Mouse (Mus musculus): ENCODE measurements around the gene Gns.

Gene Gns

GRCm38 (mm10) chr10:121401005-121401404, 36.1 kb downstream of the Gns start:
- no peak for DNase-seq (ENCODE audit: extremely low spot score, low spot score)

GRCm38 (mm10) chr10:121403104-121403503, 38.2 kb downstream of the Gns start:
- no peak for DNase-seq (ENCODE audit: extremely low spot score, low spot score)

GRCm38 (mm10) chr10:121403946-121404345, 39.1 kb downstream of the Gns start:
- DNase-seq (ENCODE audit: extremely low spot score, low spot score) = no peak

GRCm38 (mm10) chr10:121409717-121410116, 44.8 kb downstream of the Gns start:
- DNase-seq (ENCODE audit: extremely low spot score, low spot score) = no peak

GRCm38 (mm10) chr10:121411721-121412455, 47.0 kb downstream of the Gns start:
- no peak for DNase-seq (ENCODE audit: extremely low spot score, low spot score)

- no peak for DNase-seq (ENCODE audit: extremely low spot score, low spot score)
These were observed 47.9 kb downstream of the Gns start for GRCm38 (mm10) chr10:121412824-121413223.

GRCm38 (mm10) chr10:121414127-121414526, 49.2 kb downstream of the Gns start:
- no peak for DNase-seq (ENCODE audit: extremely low spot score, low spot score)

- no peak for DNase-seq (ENCODE audit: extremely low spot score, low spot score)
These were observed 53.9 kb downstream of the Gns start for GRCm38 (mm10) chr10:121418835-121419234.

- no peak for DNase-seq (ENCODE audit: extremely low spot score, low spot score)
These were observed 55.0 kb downstream of the Gns start for GRCm38 (mm10) chr10:121419640-121420470.

GRCm38 (mm10) chr10:121421023-121421422, 56.1 kb downstream of the Gns start:
- no peak for DNase-seq (ENCODE audit: extremely low spot score, low spot score)

- DNase-seq (ENCODE audit: extremely low spot score, low spot score) = no peak
These were observed 56.9 kb downstream of the Gns start for GRCm38 (mm10) chr10:121421657-121422290.

GRCm38 (mm10) chr10:121422294-121422693, 57.4 kb downstream of the Gns start:
- DNase-seq (ENCODE audit: extremely low spot score, low spot score) = no peak

GRCm38 (mm10) chr10:121423541-121424349, 58.9 kb downstream of the Gns start:
- DNase-seq (ENCODE audit: extremely low spot score, low spot score) = no peak

GRCm38 (mm10) chr10:121424455-121424854, 59.6 kb downstream of the Gns start:
- DNase-seq (ENCODE audit: extremely low spot score, low spot score) = no peak

- no peak for DNase-seq (ENCODE audit: extremely low spot score, low spot score)
These were observed 60.2 kb downstream of the Gns start for GRCm38 (mm10) chr10:121425079-121425478.

- no peak for DNase-seq (ENCODE audit: extremely low spot score, low spot score)
These were observed 60.7 kb downstream of the Gns start for GRCm38 (mm10) chr10:121425506-121426025.

GRCm38 (mm10) chr10:121426458-121427070, 61.7 kb downstream of the Gns start:
- no peak for DNase-seq (ENCODE audit: extremely low spot score, low spot score)

GRCm38 (mm10) chr10:121427136-121427535, 62.2 kb downstream of the Gns start:
- no peak for DNase-seq (ENCODE audit: extremely low spot score, low spot score)

- no peak for DNase-seq (ENCODE audit: extremely low spot score, low spot score)
These were observed 63.3 kb downstream of the Gns start for GRCm38 (mm10) chr10:121428011-121428711.

GRCm38 (mm10) chr10:121429089-121429488, 64.2 kb downstream of the Gns start:
- no peak for DNase-seq (ENCODE audit: extremely low spot score, low spot score)
